Mouse (Mus musculus) adrenal gland, postnatal 14 days (tissue): Measurements from ENCODE around the gene Zfp282. TPM values are rescaled to one million over a fixed set of nuclear protein-coding genes. Genes with fewer than 3 reads are reported as not detected.

ENCODE experiments used
- DNase-seq: peaks from one replicate; pipeline ENCODE4 v3.0.0; 2021; ENCODE audit warnings: mixed read lengths
- total RNA-seq: library from RNA; stranded (reverse); gene quantifications from 2 replicates; pipeline ENCODE4 v1.2.3, GENCODE M21; 2021

Gene Zfp282
- total RNA-seq, 1 experiment from 2014 or later, result 11.6 TPM

GRCm38 (mm10) chr6:47899416-47899815, 22.4 kb downstream of the Zfp282 start:
- DNase-seq, result peak; percentile 69

GRCm38 (mm10) chr6:47903587-47903986, 26.6 kb downstream of the Zfp282 start:
- DNase-seq, result no peak

- DNase-seq, result no peak
Measured at GRCm38 (mm10) chr6:47904361-47904760, 27.4 kb downstream of the Zfp282 start.

GRCm38 (mm10) chr6:47904917-47905695, 28.1 kb downstream of the Zfp282 start:
- no peak for DNase-seq

GRCm38 (mm10) chr6:47906326-47906725, 29.3 kb downstream of the Zfp282 start:
- no peak for DNase-seq

GRCm38 (mm10) chr6:47909007-47909406, 32.0 kb downstream of the Zfp282 start:
- no peak for DNase-seq

GRCm38 (mm10) chr6:47911650-47912049, 34.6 kb downstream of the Zfp282 start:
- DNase-seq, result no peak

GRCm38 (mm10) chr6:47912991-47913390, 36.0 kb downstream of the Zfp282 start:
- no peak for DNase-seq

- no peak for DNase-seq
Measured at GRCm38 (mm10) chr6:47917051-47917450, 40.0 kb downstream of the Zfp282 start.

- no peak for DNase-seq
Measured at GRCm38 (mm10) chr6:47918768-47919274, 41.8 kb downstream of the Zfp282 start.

- DNase-seq, result no peak
Measured at GRCm38 (mm10) chr6:47919646-47920446, 42.8 kb downstream of the Zfp282 start.

GRCm38 (mm10) chr6:47920447-47921340, 43.7 kb downstream of the Zfp282 start, which contains the start of gene Zfp212:
Zfp212 (plus strand) TSS chr6:47920476.
- DNase-seq, result peak; percentile 94

- DNase-seq, result no peak
Measured at GRCm38 (mm10) chr6:47942461-47942860, 65.5 kb downstream of the Zfp282 start.

GRCm38 (mm10) chr6:47943021-47943691, 66.2 kb downstream of the Zfp282 start:
- peak; percentile 86 for DNase-seq

- no peak for DNase-seq
Measured at GRCm38 (mm10) chr6:47943721-47944120, 66.7 kb downstream of the Zfp282 start.

- no peak for DNase-seq
Measured at GRCm38 (mm10) chr6:47947388-47947787, 70.4 kb downstream of the Zfp282 start.

GRCm38 (mm10) chr6:47953191-47953726, 76.3 kb downstream of the Zfp282 start, which contains the start of gene Zfp956:
Zfp956 (plus strand) TSS chr6:47953390.
- peak; percentile 96 for DNase-seq

GRCm38 (mm10) chr6:47954425-47954824, 77.4 kb downstream of the Zfp282 start:
- DNase-seq, result no peak

GRCm38 (mm10) chr6:47957816-47958215, 80.8 kb downstream of the Zfp282 start:
- DNase-seq, result no peak
